Mouse (Mus musculus): ENCODE measurements around the gene BC034090. TPM values are rescaled to one million over a fixed set of nuclear protein-coding genes. Genes with fewer than 3 reads are reported as not detected.
"Not testable (repeated sequence)": the region's sequence is repeated elsewhere in the genome, so short reads cannot be mapped to it uniquely, and the experiment has no call there.

BC034090 gene
- polyA plus RNA-seq, 1 experiment from 2014 or later: 3.3 TPM

- no peak overlapping the region for H3K27ac ChIP-seq (ENCODE audit: low read length)
- no peak for ATAC-seq (ENCODE audit: insufficient number of reproducible peaks, insufficient read depth, low FRiP score, low read depth)
- H3K27me3 ChIP-seq (ENCODE audit: control insufficient read depth, insufficient read depth, low read length): no peaks in the 10 kb centered on the region
- H3K36me3 ChIP-seq (ENCODE audit: control insufficient read depth, insufficient read depth, low read length): peaks cover 24% of the 10 kb centered on the region
- H3K9me3 ChIP-seq (ENCODE audit: control insufficient read depth, low read depth, low read length): no peaks in the 10 kb centered on the region
- H3K9ac ChIP-seq (replicated peaks; ENCODE audit: low read depth, low read length): no peak overlapping the region
- no peaks in the 10 kb centered on the region for H3K4me1 ChIP-seq (ENCODE audit: control insufficient read depth, insufficient read depth, low read length)
- no peak overlapping the region for H3K4me2 ChIP-seq (replicated peaks; ENCODE audit: low read depth, low read length)
- WGBS: 90% methylated on average over 2 of the region's 2 CpGs
- H3K4me3 ChIP-seq (ENCODE audit: low read depth, low read length): no peak overlapping the region
Observed at GRCm38 (mm10) chr1:155178192-155178924, 65.9 kb downstream of the BC034090 start.

- no peak overlapping the region for H3K4me2 ChIP-seq (replicated peaks; ENCODE audit: low read depth, low read length)
- WGBS: 75% methylated on average over 1 of the region's 1 CpGs
- no peaks in the 10 kb centered on the region for H3K27me3 ChIP-seq (ENCODE audit: control insufficient read depth, insufficient read depth, low read length)
- H3K9me3 ChIP-seq (ENCODE audit: control insufficient read depth, low read depth, low read length): no peaks in the 10 kb centered on the region
- no peaks in the 10 kb centered on the region for H3K4me1 ChIP-seq (ENCODE audit: control insufficient read depth, insufficient read depth, low read length)
- no peak overlapping the region for H3K4me3 ChIP-seq (ENCODE audit: low read depth, low read length)
- H3K36me3 ChIP-seq (ENCODE audit: control insufficient read depth, insufficient read depth, low read length): peaks cover 24% of the 10 kb centered on the region
- H3K27ac ChIP-seq (ENCODE audit: low read length): no peak overlapping the region
- no peak for ATAC-seq (ENCODE audit: insufficient number of reproducible peaks, insufficient read depth, low FRiP score, low read depth)
- no peak overlapping the region for H3K9ac ChIP-seq (replicated peaks; ENCODE audit: low read depth, low read length)
Observed at GRCm38 (mm10) chr1:155174424-155174823, 69.8 kb downstream of the BC034090 start.

GRCm38 (mm10) chr1:155173644-155174016 is 70.6 kb downstream of the BC034090 start:
- not testable (repeated sequence) for ATAC-seq (ENCODE audit: insufficient number of reproducible peaks, insufficient read depth, low FRiP score, low read depth); H3K9me3 ChIP-seq (ENCODE audit: control insufficient read depth, low read depth, low read length); H3K4me2 ChIP-seq (replicated peaks; ENCODE audit: low read depth, low read length); H3K4me3 ChIP-seq (ENCODE audit: low read depth, low read length); H3K27me3 ChIP-seq (ENCODE audit: control insufficient read depth, insufficient read depth, low read length); H3K9ac ChIP-seq (replicated peaks; ENCODE audit: low read depth, low read length); H3K27ac ChIP-seq (ENCODE audit: low read length); H3K4me1 ChIP-seq (ENCODE audit: control insufficient read depth, insufficient read depth, low read length)
- H3K36me3 ChIP-seq (ENCODE audit: control insufficient read depth, insufficient read depth, low read length): peaks cover 24% of the 10 kb centered on the region
- WGBS: 81% methylated on average over 1 of the region's 1 CpGs

- Histone ChIP-seq H3K9ac (replicated peaks; ENCODE audit: low read depth, low read length) (no peak overlapping the region), H3K4me3 (ENCODE audit: low read depth, low read length) (no peak overlapping the region), H3K4me1 (ENCODE audit: control insufficient read depth, insufficient read depth, low read length) (no peaks in the 10 kb centered on the region; the same call in 1 of the 2 replicates), H3K36me3 (ENCODE audit: control insufficient read depth, insufficient read depth, low read length) (peaks cover 18% of the 10 kb centered on the region), H3K4me2 (replicated peaks; ENCODE audit: low read depth, low read length) (no peak overlapping the region), H3K27ac (ENCODE audit: low read length) (no peak overlapping the region), H3K9me3 (ENCODE audit: control insufficient read depth, low read depth, low read length) (no peaks in the 10 kb centered on the region), H3K27me3 (ENCODE audit: control insufficient read depth, insufficient read depth, low read length) (no peaks in the 10 kb centered on the region)
- WGBS: 88% methylated on average over 3 of the region's 3 CpGs
- no peak for ATAC-seq (ENCODE audit: insufficient number of reproducible peaks, insufficient read depth, low FRiP score, low read depth)
Observed at GRCm38 (mm10) chr1:155172895-155173643, 71.2 kb downstream of the BC034090 start.

DNA sequence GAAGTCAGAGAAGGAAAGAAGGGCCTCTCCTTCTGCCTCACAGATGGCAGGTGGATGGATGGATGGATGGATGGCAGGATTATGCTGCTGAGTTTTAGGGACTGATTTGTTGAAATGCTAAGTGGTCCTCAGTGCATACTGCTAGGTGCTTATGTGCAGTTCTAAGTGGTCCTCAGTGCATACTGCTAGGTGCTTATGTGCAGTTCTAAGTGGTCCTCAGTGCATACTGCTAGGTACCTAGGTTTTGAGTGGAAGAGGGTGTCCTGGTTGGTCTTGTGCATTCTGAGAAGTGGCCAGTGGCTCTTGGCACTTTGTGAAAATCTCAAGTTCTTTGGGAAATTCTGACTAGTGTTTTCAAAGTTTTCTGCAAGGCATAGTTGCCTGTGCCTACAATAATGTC is 74.3 kb downstream of the BC034090 start:
- no peaks in the 10 kb centered on the region for H3K36me3 ChIP-seq (ENCODE audit: control insufficient read depth, insufficient read depth, low read length)
- no peaks in the 10 kb centered on the region for H3K9me3 ChIP-seq (ENCODE audit: control insufficient read depth, low read depth, low read length)
- H3K4me1 ChIP-seq (ENCODE audit: control insufficient read depth, insufficient read depth, low read length): no peaks in the 10 kb centered on the region; the same call in 1 of the 2 replicates
- ATAC-seq (ENCODE audit: insufficient number of reproducible peaks, insufficient read depth, low FRiP score, low read depth): no peak
- no peak overlapping the region for H3K27ac ChIP-seq (ENCODE audit: low read length)
- H3K4me3 ChIP-seq (ENCODE audit: low read depth, low read length): no peak overlapping the region
- no peak overlapping the region for H3K4me2 ChIP-seq (replicated peaks; ENCODE audit: low read depth, low read length)
- H3K27me3 ChIP-seq (ENCODE audit: control insufficient read depth, insufficient read depth, low read length): no peaks in the 10 kb centered on the region
- H3K9ac ChIP-seq (replicated peaks; ENCODE audit: low read depth, low read length): no peak overlapping the region

GRCm38 (mm10) chr1:155167453-155167852 is 76.8 kb downstream of the BC034090 start:
- Histone ChIP-seq H3K4me1 (ENCODE audit: control insufficient read depth, insufficient read depth, low read length) (no peaks in the 10 kb centered on the region; the same call in 1 of the 2 replicates), H3K36me3 (ENCODE audit: control insufficient read depth, insufficient read depth, low read length) (no peaks in the 10 kb centered on the region), H3K4me2 (replicated peaks; ENCODE audit: low read depth, low read length) (no peak overlapping the region), H3K4me3 (ENCODE audit: low read depth, low read length) (no peak overlapping the region), H3K27me3 (ENCODE audit: control insufficient read depth, insufficient read depth, low read length) (no peaks in the 10 kb centered on the region), H3K27ac (ENCODE audit: low read length) (no peak overlapping the region), H3K9me3 (ENCODE audit: control insufficient read depth, low read depth, low read length) (no peaks in the 10 kb centered on the region), H3K9ac (replicated peaks; ENCODE audit: low read depth, low read length) (no peak overlapping the region)
- ATAC-seq (ENCODE audit: insufficient number of reproducible peaks, insufficient read depth, low FRiP score, low read depth): no peak
- 84% methylated on average over 3 of the region's 3 CpGs for WGBS

Other genes starting within 250 kb of the BC034090 start
- 7.1 and 8.2 TPM in 2 replicates for gene Ier5, start 144.8 kb downstream of the BC034090 start, polyA plus RNA-seq (2014; fragmentation: Nextera tagmentation; extraction: Ambion mirVana)
- 11.0 and 13.5 TPM in 2 replicates for gene Mr1, start 97.6 kb downstream of the BC034090 start, polyA plus RNA-seq (2014; fragmentation: Nextera tagmentation; extraction: Ambion mirVana)
- 80.1 and 81.7 TPM in 2 replicates for gene Stx6, start 85.7 kb downstream of the BC034090 start, polyA plus RNA-seq (2014; fragmentation: Nextera tagmentation; extraction: Ambion mirVana)
- gene Xpr1, start 173.0 kb upstream of the BC034090 start, polyA plus RNA-seq (2014; fragmentation: Nextera tagmentation; extraction: Ambion mirVana): 9.5 and 12.5 TPM in 2 replicates

All from stomach, embryonic 14.5 days (tissue).